Mouse (Mus musculus): ENCODE data around the gene Aldh1b1.

DNA sequence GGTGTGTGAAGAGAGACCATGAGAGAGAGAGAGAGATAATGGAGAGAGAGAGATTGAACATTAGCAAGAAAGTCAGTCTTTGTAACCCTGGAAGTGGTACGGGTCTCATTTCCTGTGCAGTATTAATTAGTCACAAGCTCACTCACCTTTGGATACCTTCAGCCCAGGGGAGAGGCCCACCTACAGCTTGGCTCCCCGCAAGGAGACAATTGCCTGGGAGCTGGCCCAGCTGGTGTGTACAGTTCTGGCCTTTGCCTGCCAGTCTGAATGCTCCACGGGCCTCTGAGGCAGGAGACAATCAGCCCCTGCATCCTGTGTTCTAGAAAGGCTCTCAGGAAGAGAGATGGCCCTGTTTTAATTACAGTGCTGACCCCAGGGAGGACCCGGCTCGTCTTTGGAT is 40.9 kb upstream of the Aldh1b1 start:
- no peak for TF ChIP-seq MAX (IDR thresholded peaks at IDR 0.05)
- no peak for TF ChIP-seq MYOG (IDR thresholded peaks at IDR 0.05; ENCODE audit: control insufficient read depth, extremely low read depth, insufficient read length)
- TF ChIP-seq CTCF (IDR thresholded peaks at IDR 0.05; ENCODE audit: control insufficient read depth, insufficient read depth, insufficient read length): no peak
- no peak for TF ChIP-seq MYOD1 (IDR thresholded peaks at IDR 0.05; ENCODE audit: control insufficient read depth, insufficient read length, low read depth)
- no peak for TF ChIP-seq USF1 (IDR thresholded peaks at IDR 0.05; ENCODE audit: low read depth)
